Mouse (Mus musculus) liver, adult 2 months (tissue): Measurements from ENCODE around the gene B4galt4. TPM values are rescaled to one million over a fixed set of nuclear protein-coding genes. Genes with fewer than 3 reads are reported as not detected.
A peak's percentile ranks its signal among the peaks of the same experiment; 100 is the strongest.

Experiments used
- DNase-seq: peaks from one replicate; pipeline ENCODE4 v3.0.0-alpha.2; 2011; ENCODE audit warnings: low read depth, low spot score; ENCODE audit errors: extremely low read depth
- H3K27ac ChIP-seq: fragments of 200-500 bp; replicated peaks from 2 replicates; pipeline ENCODE4 v1.5.1; 2012; ENCODE audit warnings: low read depth, mild to moderate bottlenecking, control low read depth, inconsistent platforms, low read length; ENCODE audit not compliant: insufficient read depth
- H3K27me3 ChIP-seq: fragments of 200-500 bp; 2 replicates; pipeline ENCODE4 v1.6.1; 2012; ENCODE audit warnings: mild to moderate bottlenecking, moderate library complexity, low read length, inconsistent platforms; ENCODE audit not compliant: control insufficient read depth, insufficient read depth
- H3K36me3 ChIP-seq: fragments of 200-500 bp; 2 replicates; pipeline ENCODE4 v1.6.1; 2012; ENCODE audit warnings: low read length, inconsistent platforms; ENCODE audit not compliant: control insufficient read depth, insufficient read depth
- H3K4me1 ChIP-seq: fragments of 200-500 bp; 2 replicates; pipeline ENCODE4 v1.6.1; 2011; ENCODE audit warnings: low read length; ENCODE audit not compliant: control insufficient read depth, insufficient read depth
- H3K4me3 ChIP-seq: fragments of 200-500 bp; 2 replicates; pipeline ENCODE4 v1.5.1; 2011; ENCODE audit warnings: low read depth, mild to moderate bottlenecking, control low read depth, low read length, moderate library complexity; ENCODE audit not compliant: insufficient read depth
- H3K79me2 ChIP-seq: fragments of 200-500 bp; 2 replicates; pipeline ENCODE4 v1.6.1; 2012; ENCODE audit warnings: inconsistent platforms, mild to moderate bottlenecking, low read length, moderate library complexity; ENCODE audit not compliant: control insufficient read depth, insufficient read depth
- H3K9ac ChIP-seq: fragments of 200-500 bp; 2 replicates; pipeline ENCODE4 v1.6.1; 2012; ENCODE audit warnings: low read depth, mild to moderate bottlenecking, control low read depth, inconsistent platforms, low read length
- CTCF ChIP-seq: fragments of 200-500 bp; IDR thresholded peaks from 2 replicates; pipeline ENCODE4 v1.5.1; 2011; ENCODE audit warnings: low read depth, low read length, control low read depth
- POLR2A ChIP-seq: fragments of 200-500 bp; IDR thresholded peaks from 2 replicates; pipeline ENCODE4 v1.6.1; 2011; ENCODE audit warnings: low read length, control low read depth; ENCODE audit not compliant: insufficient read depth; ENCODE audit errors: extremely low read depth
- WGBS: fragments of 180-500 bp; shearing (Covaris S2); methylation state at CpG from one replicate; pipeline ENCODE4 v1.1.7; 2018; 5-methylcytosine and 5-hydroxymethylcytosine counted together
- polyA plus RNA-seq: library from polyadenylated mRNA; depleted of rRNA; stranded (reverse); fragments of >200 nt; gene quantifications from 2 replicates; pipeline ENCODE4 v1.2.3, GENCODE M21; 2012
- total RNA-seq: library from RNA; depleted of rRNA; stranded (reverse); fragments of >200 nt; gene quantifications from 2 replicates; pipeline ENCODE4 v1.2.3, GENCODE M21; 2014

Gene B4galt4
- total and polyA plus RNA-seq, 2 experiments: 0.54 to 1.6 TPM

DNA sequence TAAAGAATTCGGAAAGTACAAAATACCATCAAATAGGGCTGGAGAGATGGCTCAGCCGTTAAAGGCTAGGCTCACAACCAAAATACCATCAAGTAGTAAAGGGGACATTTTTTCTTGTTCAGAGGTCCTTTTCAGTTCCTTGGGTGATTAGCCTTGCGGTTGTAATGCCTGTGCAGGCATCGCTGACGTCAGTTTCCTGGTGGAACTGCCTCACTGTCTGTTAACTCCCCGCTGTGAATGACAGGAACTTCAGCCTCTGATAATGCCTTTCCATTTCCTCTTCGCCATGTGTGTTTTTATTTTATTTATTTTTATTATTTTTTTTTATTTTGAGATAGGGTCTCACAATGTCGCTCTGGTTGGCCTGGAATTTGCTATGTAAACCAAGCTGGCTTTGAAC, 11.1 kb upstream of the B4galt4 start:
- Histone ChIP-seq H3K27me3 (no peaks in the 10 kb centered on the region; the same call in 1 of the 2 replicates), H3K36me3 (no peaks in the 10 kb centered on the region), H3K4me1 (no peaks in the 10 kb centered on the region), H3K27ac (no peak overlapping the region), H3K79me2 (no peaks in the 10 kb centered on the region), H3K4me3 (no peak overlapping the region), H3K9ac (no peak overlapping the region)
- WGBS: 47% methylated on average over 8 of the region's 8 CpGs
- TF ChIP-seq POLR2A (no peak), CTCF (no peak)
- peak; percentile 18 for DNase-seq

DNA sequence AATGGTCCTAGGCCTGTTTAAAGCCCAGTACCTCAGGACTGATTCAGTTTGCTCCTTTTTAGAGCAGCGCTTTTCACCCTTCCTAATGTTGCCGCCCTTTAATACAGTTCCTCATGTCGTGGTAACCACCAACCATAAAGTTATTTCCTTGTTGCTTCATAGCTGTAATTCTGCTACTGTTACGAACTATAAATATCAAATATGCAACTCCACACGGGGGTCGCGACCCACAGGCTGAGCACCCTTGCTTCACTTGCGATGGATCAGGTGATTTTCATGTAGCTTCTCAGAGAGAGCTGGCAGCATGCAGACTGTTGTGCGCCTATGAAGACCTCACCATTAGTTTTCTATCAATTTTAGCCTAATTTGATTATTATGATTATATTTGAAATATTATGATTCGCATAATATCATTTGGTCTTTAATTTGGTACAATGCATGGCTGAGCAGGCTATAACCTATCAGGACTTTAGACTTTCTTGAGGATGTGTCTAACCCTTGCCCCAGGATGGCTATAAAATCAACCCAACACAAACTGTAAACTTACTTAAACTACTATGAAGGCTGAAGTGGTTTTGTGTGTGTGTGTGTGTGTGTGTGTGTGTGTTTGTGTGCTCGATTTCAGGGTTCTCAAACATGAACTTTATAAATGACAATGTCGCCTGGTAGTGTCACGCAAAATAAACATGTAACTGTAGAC, 710 bp upstream of the B4galt4 start:
- 80% methylated on average over 13 of the region's 13 CpGs for WGBS
- Histone ChIP-seq H3K4me3 (no peak overlapping the region), H3K27ac (no peak overlapping the region), H3K9ac (no peak overlapping the region), H3K79me2 (no peaks in the 10 kb centered on the region), H3K27me3 (no peaks in the 10 kb centered on the region; the same call in 1 of the 2 replicates), H3K36me3 (no peaks in the 10 kb centered on the region), H3K4me1 (no peaks in the 10 kb centered on the region)
- no peak for TF ChIP-seq POLR2A
- no peak for TF ChIP-seq CTCF
- DNase-seq: no peak

DNA sequence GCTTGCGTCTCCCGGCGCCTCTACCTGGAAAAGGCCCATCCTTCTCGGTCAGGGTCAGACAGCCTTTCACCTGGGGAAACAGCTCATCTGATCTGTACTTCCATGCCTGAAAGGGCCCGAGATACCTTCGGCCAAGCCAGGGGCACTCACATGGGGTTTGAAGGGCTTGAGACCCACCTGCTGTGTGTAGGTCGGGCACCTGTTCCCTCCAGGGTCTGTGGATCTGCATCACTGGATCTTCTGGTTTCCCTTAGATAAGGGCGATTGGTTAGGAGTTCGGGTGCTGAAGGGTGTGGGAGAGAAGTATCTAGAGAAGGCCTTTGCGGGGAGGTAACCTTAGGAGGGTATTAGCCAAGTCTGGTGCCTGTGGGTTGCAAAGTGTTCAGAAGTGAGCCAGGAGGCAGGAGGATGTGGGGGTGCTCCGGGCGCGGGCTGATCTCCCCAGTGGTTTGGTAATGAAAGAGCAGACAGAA, 631 bp downstream of the B4galt4 start:
- Histone ChIP-seq H3K4me1 (peaks cover 2% of the 10 kb centered on the region; the same call in 1 of the 2 replicates), H3K27me3 (no peaks in the 10 kb centered on the region; the same call in 1 of the 2 replicates), H3K9ac (peak overlapping the region; percentile 74), H3K27ac (no peak overlapping the region), H3K4me3 (peak overlapping the region; percentile 79), H3K36me3 (no peaks in the 10 kb centered on the region), H3K79me2 (no peaks in the 10 kb centered on the region)
- under 1% methylated on average over 13 of the region's 13 CpGs for WGBS
- TF ChIP-seq POLR2A: no peak
- TF ChIP-seq CTCF: no peak
- DNase-seq: no peak

DNA sequence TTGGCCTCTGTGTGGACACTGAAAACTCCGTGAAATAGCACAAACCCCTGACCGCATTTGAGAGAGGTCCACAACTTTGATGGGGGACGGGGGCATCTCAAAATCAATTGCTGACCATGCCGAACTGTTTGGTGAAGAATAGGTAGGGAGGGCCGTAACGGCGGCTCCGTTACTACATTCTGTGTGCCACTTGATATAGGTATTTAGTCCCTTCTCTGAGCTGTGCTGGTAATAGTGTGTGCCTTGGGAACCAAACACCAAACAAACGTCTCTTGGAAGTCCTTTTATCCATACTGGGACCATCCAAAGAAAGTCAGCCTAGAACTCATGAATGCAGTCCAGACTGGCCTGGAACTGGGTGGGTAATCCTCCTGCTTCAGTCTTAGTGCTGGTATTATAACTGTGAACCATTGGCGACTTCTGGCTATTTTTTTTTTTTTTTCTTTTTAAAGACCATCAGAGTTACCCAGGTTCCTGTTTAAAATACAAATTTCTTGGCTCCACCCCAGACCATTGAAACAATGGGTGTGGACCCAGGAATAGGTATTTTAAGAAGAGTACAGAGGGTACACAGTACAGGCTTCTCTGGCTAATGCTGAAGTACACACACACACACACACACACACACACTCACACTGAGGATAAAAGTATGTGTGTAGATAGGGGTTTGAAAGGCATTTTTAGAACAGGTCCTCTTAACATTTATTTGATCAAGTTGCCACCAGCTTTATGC, 2.0 kb downstream of the B4galt4 start:
- H3K27me3 ChIP-seq: no peaks in the 10 kb centered on the region; the same call in 1 of the 2 replicates
- TF ChIP-seq POLR2A (no peak), CTCF (no peak)
- no peak overlapping the region for H3K9ac ChIP-seq
- no peaks in the 10 kb centered on the region for H3K36me3 ChIP-seq
- WGBS: 73% methylated on average over 10 of the region's 10 CpGs
- H3K4me1 ChIP-seq: peaks cover 2% of the 10 kb centered on the region; the same call in 1 of the 2 replicates
- no peak for DNase-seq
- H3K27ac ChIP-seq: no peak overlapping the region
- no peaks in the 10 kb centered on the region for H3K79me2 ChIP-seq
- H3K4me3 ChIP-seq: no peak overlapping the region

DNA sequence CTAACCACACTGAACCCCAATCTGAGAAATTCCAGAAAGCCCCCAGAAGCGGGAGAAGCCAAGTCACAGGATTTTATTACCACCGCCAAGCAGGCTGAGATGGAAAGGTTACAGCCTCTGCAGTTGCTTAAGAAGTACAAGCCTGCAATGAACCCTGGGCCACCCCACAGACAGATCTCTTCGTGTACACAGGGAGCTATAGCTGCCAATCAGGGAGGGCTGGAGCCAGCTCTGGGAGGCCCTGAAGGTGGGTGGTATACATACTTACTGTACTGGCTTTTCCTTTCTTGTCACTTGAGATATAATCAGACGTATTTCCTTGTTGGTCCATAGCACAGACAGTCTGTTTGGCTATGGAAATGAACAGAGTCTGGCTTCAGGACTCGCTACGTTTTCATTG, 8.7 kb downstream of the B4galt4 start:
- Histone ChIP-seq H3K27ac (no peak overlapping the region), H3K4me1 (peaks cover 2% of the 10 kb centered on the region; the same call in 1 of the 2 replicates), H3K9ac (no peak overlapping the region), H3K27me3 (no peaks in the 10 kb centered on the region), H3K79me2 (no peaks in the 10 kb centered on the region), H3K4me3 (no peak overlapping the region), H3K36me3 (no peaks in the 10 kb centered on the region)
- no peak for TF ChIP-seq POLR2A
- DNase-seq: no peak
- 73% methylated on average over 6 of the region's 6 CpGs for WGBS

DNA sequence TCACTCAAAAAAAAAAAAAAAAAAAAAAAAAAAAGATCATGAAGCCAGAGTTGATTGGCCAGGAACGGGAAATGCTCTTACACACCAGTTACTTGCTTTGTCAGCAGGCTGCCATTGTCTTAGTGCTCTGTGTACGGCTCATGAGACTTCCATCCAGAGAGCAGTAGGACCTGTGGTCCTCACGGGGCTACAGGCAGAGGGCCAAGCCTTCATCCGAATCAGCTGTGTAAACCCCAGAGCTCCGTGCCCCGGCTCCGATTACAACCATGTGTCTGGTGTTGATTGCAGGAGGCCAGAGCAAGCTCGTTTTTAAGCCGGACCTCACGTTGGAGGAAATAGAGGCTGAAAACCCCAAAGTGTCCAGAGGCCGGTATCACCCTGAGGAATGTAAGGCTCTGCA, 11.6 kb downstream of the B4galt4 start:
- Histone ChIP-seq H3K27me3 (no peaks in the 10 kb centered on the region), H3K27ac (peak overlapping the region; percentile 39)

More for the DNA sequence above, 11.6 kb downstream of the B4galt4 start:
- no peak for TF ChIP-seq CTCF
- TF ChIP-seq POLR2A: no peak
- Histone ChIP-seq H3K36me3 (no peaks in the 10 kb centered on the region), H3K4me1 (peaks cover 1% of the 10 kb centered on the region; the same call in 1 of the 2 replicates), H3K4me3 (peak overlapping the region; percentile 47), H3K79me2 (no peaks in the 10 kb centered on the region), H3K9ac (peak overlapping the region; percentile 36)
- DNase-seq: peak; percentile 16
- 59% methylated on average over 11 of the region's 11 CpGs for WGBS
